Mouse (Mus musculus) embryonic facial prominence, embryonic 10.5 days (tissue): ENCODE data around the gene Gm13089. TPM values are rescaled to one million over a fixed set of nuclear protein-coding genes. Genes with fewer than 3 reads are reported as not detected.
"Not testable (repeated sequence)": the region's sequence is repeated elsewhere in the genome, so short reads cannot be mapped to it uniquely, and the experiment has no call there.

ENCODE experiments used
- DNase-seq: peaks from one replicate; pipeline ENCODE4 v3.0.0-alpha.2; 2017; ENCODE audit warnings: low spot score
- H3K27ac ChIP-seq: fragments of 300-500 bp; sonication (generic); replicated peaks from 2 replicates; pipeline ENCODE4 v1.5.1; 2016; ENCODE audit warnings: mild to moderate bottlenecking
- H3K27me3 ChIP-seq: fragments of 300-500 bp; sonication (generic); replicated peaks from 2 replicates; pipeline ENCODE4 v1.6.1; 2016; ENCODE audit warnings: low read depth, mild to moderate bottlenecking; ENCODE audit not compliant: poor library complexity, severe bottlenecking
- H3K36me3 ChIP-seq: fragments of 300-500 bp; sonication (generic); replicated peaks from 2 replicates; pipeline ENCODE4 v1.6.1; 2016; ENCODE audit warnings: mild to moderate bottlenecking, moderate library complexity
- H3K4me1 ChIP-seq: fragments of 300-500 bp; sonication (generic); 2 replicates; pipeline ENCODE4 v1.6.1; 2016
- H3K4me3 ChIP-seq: fragments of 300-500 bp; sonication (generic); 2 replicates; pipeline ENCODE4 v1.5.1; 2016; ENCODE audit warnings: mild to moderate bottlenecking, moderate library complexity
- H3K9me3 ChIP-seq: fragments of 300-500 bp; sonication (generic); 2 replicates; pipeline ENCODE4 v1.6.1; 2016; ENCODE audit warnings: mild to moderate bottlenecking
- WGBS: fragments of 180-500 bp; shearing (Covaris S2); methylation state at CpG from one replicate; pipeline ENCODE4 v1.1.7; 2016; 5-methylcytosine and 5-hydroxymethylcytosine counted together
- polyA plus RNA-seq: library from polyadenylated mRNA; unstranded; fragments of >200 nt; fragmentation: Nextera tagmentation; extraction: Ambion mirVana; gene quantifications from 2 replicates; pipeline ENCODE4 v1.2.1, GENCODE M21; 2016

Gm13089 gene
- not detected in 2 replicates for polyA plus RNA-seq

DNA sequence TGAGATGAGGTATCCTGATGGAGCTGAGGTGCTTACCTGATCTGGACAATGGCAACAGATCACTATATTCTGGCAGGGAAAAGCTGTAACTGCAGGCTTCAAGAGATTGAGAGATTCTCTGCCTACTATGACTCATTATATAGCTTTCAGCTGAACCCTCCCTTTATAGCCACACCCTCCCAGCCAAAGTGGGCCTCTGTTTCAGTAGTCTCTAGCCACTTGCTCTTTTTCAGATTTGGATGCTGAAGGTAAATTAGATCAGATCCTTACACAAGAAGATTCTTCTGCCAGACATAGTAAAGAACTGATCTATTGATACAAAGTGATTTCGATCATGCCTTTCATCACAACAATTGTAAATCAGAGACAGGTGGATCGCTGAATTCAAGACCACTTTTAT lies at the start of gene Gm13089:
Gm13089 (minus strand) TSS at position 101 of the 400 bp plus-strand sequence.
- Histone ChIP-seq H3K4me3 (no peak within 1 kb of the TSS), H3K9me3 (peaks cover 52% of the 10 kb centered on the region), H3K27ac (no peak within 1 kb of the TSS), H3K27me3 (no peaks in the 10 kb centered on the region), H3K36me3 (no peaks in the 10 kb centered on the region), H3K4me1 (no peaks in the 10 kb centered on the region)
- DNase-seq, result no peak
- WGBS, result 80% methylated on average over 2 of the region's 2 CpGs

- 77% methylated on average over 1 of the region's 1 CpGs for WGBS
- peaks cover 53% of the 10 kb centered on the region for H3K9me3 ChIP-seq
Measured at GRCm38 (mm10) chr4:143719155-143719554, 16.6 kb upstream of the Gm13089 start, which contains the start of gene Gm13078. Gene Gm13078, plus strand, starts transcription at chr4:143719455.

GRCm38 (mm10) chr4:143657146-143657545 lies 45.4 kb downstream of the Gm13089 start, which contains the start of gene Gm13088:
Gene Gm13088, minus strand, starts transcription at chr4:143657246.
- not testable (repeated sequence) for DNase-seq, H3K27me3 ChIP-seq, H3K4me1 ChIP-seq, H3K27ac ChIP-seq, H3K36me3 ChIP-seq, H3K4me3 ChIP-seq
- H3K9me3 ChIP-seq, result peaks cover 25% of the 10 kb centered on the region; the same call in 1 of the 2 replicates

More at GRCm38 (mm10) chr4:143719155-143719554, 16.6 kb upstream of the Gm13089 start, which contains the start of gene Gm13078:
- no peak for DNase-seq
- no peak within 1 kb of the TSS for H3K27ac ChIP-seq
- no peaks in the 10 kb centered on the region for H3K36me3 ChIP-seq
- no peaks in the 10 kb centered on the region for H3K4me1 ChIP-seq
- no peak within 1 kb of the TSS for H3K4me3 ChIP-seq
- no peaks in the 10 kb centered on the region for H3K27me3 ChIP-seq

Other genes starting within 250 kb of the Gm13089 start
- not detected in 2 replicates for gene Gm13043, start 191.4 kb downstream of the Gm13089 start, polyA plus RNA-seq
- not detected in 2 replicates for gene Gm13040, start 166.8 kb downstream of the Gm13089 start, polyA plus RNA-seq
- gene BC080695, start 151.0 kb downstream of the Gm13089 start, polyA plus RNA-seq, result not detected in 2 replicates
- not detected in 2 replicates for gene Gm13057, start 151.0 kb downstream of the Gm13089 start, polyA plus RNA-seq
- gene Gm13083, start 87.7 kb downstream of the Gm13089 start, polyA plus RNA-seq, result not detected in 2 replicates
- not detected in 2 replicates for gene Gm13088, start 45.5 kb downstream of the Gm13089 start, polyA plus RNA-seq
- gene Gm13078, start 16.7 kb upstream of the Gm13089 start, polyA plus RNA-seq, result not detected in 2 replicates
- gene Gm13023, start 86.6 kb upstream of the Gm13089 start, polyA plus RNA-seq, result not detected in 2 replicates
- gene Gm13084, start 113.4 kb upstream of the Gm13089 start, polyA plus RNA-seq, result not detected in 2 replicates
- not detected in 2 replicates for gene Gm13103, start 143.8 kb upstream of the Gm13089 start, polyA plus RNA-seq
- gene Pramef6, start 197.7 kb upstream of the Gm13089 start, polyA plus RNA-seq, result not detected in 2 replicates
- not detected in 2 replicates for gene Pramef25, start 248.3 kb upstream of the Gm13089 start, polyA plus RNA-seq